Mouse (Mus musculus): ENCODE data around the gene Sirpa.

DNA sequence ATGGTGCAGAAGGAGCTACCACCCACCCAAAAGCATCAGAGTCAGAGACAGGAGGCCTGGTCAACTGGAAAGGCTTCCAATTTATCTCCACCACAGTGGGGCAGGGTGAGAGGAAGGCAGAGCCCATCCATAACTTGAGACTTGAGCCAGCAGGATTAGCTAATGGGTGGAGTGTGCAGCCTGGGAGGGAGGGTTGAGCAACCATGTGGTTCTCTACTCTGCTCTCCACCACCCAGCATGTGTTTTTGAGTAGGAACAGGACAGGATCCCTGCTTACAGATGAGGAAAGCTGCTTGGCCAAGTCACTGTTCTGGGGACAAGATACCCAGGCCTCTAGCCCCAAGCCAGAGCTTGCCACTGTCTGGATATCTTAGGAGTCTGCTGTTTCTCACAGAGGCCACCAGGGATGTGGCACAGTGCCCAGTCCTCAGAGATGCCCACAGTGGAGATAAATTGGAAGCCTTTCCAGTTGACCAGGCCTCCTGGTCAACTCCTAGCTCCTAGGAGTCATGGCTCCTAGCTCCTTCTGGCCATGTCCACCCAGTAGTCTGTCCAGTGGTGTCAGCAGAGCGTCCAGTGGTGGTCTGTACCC lies 8.5 kb downstream of the Sirpa start:
- TF ChIP-seq POLR2A (IDR thresholded peaks at IDR 0.05; ENCODE audit: borderline replicate concordance, control insufficient read depth, low read depth, low read length) (no peak), CTCF (IDR thresholded peaks at IDR 0.05; ENCODE audit: control insufficient read depth, insufficient read depth, low read length) (no peak)
